Mouse (Mus musculus) ES-Bruce4 (cell line): ENCODE measurements around the gene Lep. TPM values are rescaled to one million over a fixed set of nuclear protein-coding genes. Genes with fewer than 3 reads are reported as not detected.

ENCODE experiments used
- H3K27ac ChIP-seq: 2 replicates; pipeline ENCODE4 v1.5.1; 2012; ENCODE audit warnings: low read length, inconsistent platforms; ENCODE audit not compliant: insufficient read depth
- H3K27me3 ChIP-seq: 2 replicates; pipeline ENCODE4 v1.6.1; 2012; ENCODE audit warnings: mild to moderate bottlenecking, low read length, inconsistent platforms; ENCODE audit not compliant: control insufficient read depth, poor library complexity, insufficient read depth, severe bottlenecking
- H3K36me3 ChIP-seq: 2 replicates; pipeline ENCODE4 v1.6.1; 2012; ENCODE audit warnings: inconsistent platforms, mild to moderate bottlenecking, low read length, moderate library complexity; ENCODE audit not compliant: control insufficient read depth, poor library complexity, insufficient read depth, severe bottlenecking
- H3K4me1 ChIP-seq: one replicate; pipeline ENCODE4 v1.8.1; 2011; ENCODE audit warnings: low read length; ENCODE audit not compliant: control insufficient read depth, insufficient read depth
- H3K4me3 ChIP-seq: 2 replicates; pipeline ENCODE4 v1.5.1; 2011; ENCODE audit warnings: low read depth, mild to moderate bottlenecking, low read length
- H3K9ac ChIP-seq: 2 replicates; pipeline ENCODE4 v1.6.1; 2012; ENCODE audit warnings: low read depth, mild to moderate bottlenecking, inconsistent platforms; ENCODE audit not compliant: poor library complexity, severe bottlenecking
- H3K9me3 ChIP-seq: replicated peaks from 2 replicates; pipeline ENCODE4 v1.6.1; 2012; ENCODE audit warnings: mild to moderate bottlenecking, low read length, inconsistent platforms; ENCODE audit not compliant: control insufficient read depth, poor library complexity, insufficient read depth, severe bottlenecking
- CTCF ChIP-seq: IDR thresholded peaks from one replicate; pipeline ENCODE4 v1.8.1; 2011; ENCODE audit warnings: low read depth, low read length
- EP300 ChIP-seq: IDR thresholded peaks from 2 replicates; pipeline ENCODE4 v1.6.1; 2011; ENCODE audit warnings: low read depth, low read length; ENCODE audit not compliant: insufficient read depth
- POLR2A ChIP-seq: IDR thresholded peaks from one replicate; pipeline ENCODE4 v1.8.1; 2011; ENCODE audit warnings: low read length; ENCODE audit not compliant: insufficient read depth
- polyA plus RNA-seq: library from polyadenylated mRNA; stranded (reverse); fragments of >200 nt; gene quantifications from 2 replicates; pipeline ENCODE4 v1.2.4, GENCODE M21; 2011; ENCODE audit warnings: low read depth; ENCODE audit not compliant: missing spikeins, insufficient read depth, insufficient read length

Gene Lep
- polyA plus RNA-seq, 1 experiment = not detected

DNA sequence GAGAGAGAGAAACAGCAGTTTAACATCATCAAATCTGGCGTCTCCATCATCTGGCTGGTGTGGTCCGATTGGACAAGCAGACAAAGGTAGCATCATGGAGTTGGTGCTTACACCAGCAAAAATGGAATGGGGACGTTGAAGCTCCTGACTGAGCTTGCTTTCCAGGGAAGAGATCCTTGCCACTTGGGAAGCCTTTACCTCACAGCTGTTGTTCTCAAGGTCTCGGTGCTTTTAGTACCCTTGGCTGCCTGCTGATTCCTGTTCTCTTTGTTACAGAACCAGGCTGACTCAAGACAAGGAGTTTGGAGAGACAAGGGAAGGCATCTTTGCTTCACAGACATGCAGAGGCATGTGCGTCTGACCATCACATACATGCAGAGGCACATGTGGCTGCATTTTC is 31.9 kb upstream of the Lep start:
- Histone ChIP-seq H3K4me1 (peaks cover 18% of the 10 kb centered on the region), H3K27ac (peak overlapping the region; percentile 79), H3K4me3 (no peak overlapping the region), H3K36me3 (no peaks in the 10 kb centered on the region), H3K27me3 (no peaks in the 10 kb centered on the region), H3K9ac (no peak overlapping the region), H3K9me3 (no peaks in the 10 kb centered on the region; the same call in 1 of the 2 replicates)
- no peak for TF ChIP-seq POLR2A
- TF ChIP-seq CTCF = no peak
- TF ChIP-seq EP300 = no peak

DNA sequence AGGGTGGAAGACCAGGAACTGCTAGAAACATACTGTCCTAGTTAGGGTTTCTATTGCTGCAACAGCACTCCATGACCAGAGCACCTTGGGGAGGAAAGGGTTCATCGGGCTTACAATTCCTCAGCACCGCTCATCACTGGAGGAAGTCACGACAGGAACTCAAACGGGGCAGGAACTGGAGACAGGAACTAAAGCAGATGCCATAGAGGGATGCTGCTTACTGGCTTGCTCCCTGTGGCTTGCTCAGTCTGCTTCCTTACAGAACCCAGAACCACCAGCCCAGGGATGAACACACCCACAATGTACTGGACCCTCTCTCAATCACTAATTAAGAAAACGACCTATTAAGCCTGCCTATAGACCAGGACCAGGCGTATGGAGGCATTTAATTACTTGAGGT is 30.5 kb upstream of the Lep start:
- H3K4me3 ChIP-seq = no peak overlapping the region
- H3K27ac ChIP-seq = no peak overlapping the region
- TF ChIP-seq EP300 = no peak
- no peaks in the 10 kb centered on the region for H3K36me3 ChIP-seq
- H3K9me3 ChIP-seq = no peaks in the 10 kb centered on the region; the same call in 1 of the 2 replicates
- H3K9ac ChIP-seq = no peak overlapping the region
- no peaks in the 10 kb centered on the region for H3K27me3 ChIP-seq
- H3K4me1 ChIP-seq = peaks cover 15% of the 10 kb centered on the region

DNA sequence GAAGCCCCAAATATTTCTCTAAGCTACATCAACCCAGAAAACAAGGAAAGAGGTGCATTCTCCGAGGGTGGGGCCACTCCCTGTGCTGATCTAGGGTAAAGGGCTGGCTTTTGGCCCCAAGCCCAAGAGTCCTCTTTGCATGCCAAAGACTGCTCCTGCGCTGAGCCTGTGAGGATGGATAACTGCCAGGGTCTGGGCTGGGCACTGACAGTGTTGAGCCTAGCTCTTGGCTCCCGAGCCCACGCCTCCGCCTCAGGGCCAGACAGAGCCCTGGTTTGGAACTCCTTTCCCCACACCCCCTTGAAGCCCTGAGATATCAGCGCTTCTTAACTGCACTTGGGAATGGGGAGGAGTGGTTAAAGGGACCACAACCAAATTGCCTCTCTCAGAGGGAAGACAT is 28.8 kb upstream of the Lep start:
- Histone ChIP-seq H3K36me3 (no peaks in the 10 kb centered on the region), H3K27ac (no peak overlapping the region), H3K4me3 (no peak overlapping the region), H3K27me3 (no peaks in the 10 kb centered on the region), H3K9me3 (no peaks in the 10 kb centered on the region; the same call in 1 of the 2 replicates), H3K4me1 (peaks cover 8% of the 10 kb centered on the region), H3K9ac (no peak overlapping the region)
- TF ChIP-seq CTCF (no peak), EP300 (no peak), POLR2A (no peak)

DNA sequence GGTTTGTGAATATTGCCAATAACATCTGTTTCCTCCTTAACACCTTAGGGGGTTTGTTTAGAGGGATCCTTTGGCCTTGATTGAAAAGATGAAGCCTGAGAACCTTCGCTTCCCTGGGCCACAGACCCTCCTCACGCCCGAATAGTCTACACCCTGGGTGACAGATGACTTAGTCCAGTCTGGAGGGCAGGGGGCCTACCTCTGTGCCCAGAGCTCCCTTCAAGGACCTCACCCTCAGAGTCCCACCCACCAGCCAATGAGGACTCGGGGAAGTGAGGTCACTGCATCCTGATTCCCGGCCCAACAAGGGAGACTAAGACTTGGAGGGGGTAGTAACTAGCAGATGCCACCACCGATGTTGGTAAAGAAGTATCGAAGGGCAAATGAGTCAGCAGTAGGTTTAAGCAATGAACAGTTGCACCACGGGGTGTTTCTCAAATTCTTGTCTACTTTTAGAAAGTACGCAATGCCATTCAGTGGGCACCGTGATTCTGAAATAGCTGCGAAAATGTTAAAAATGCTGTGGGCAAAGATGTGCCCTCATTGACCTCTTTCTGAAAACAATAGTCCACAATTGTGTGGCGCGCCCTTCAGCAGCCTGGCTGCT is 28.2 kb upstream of the Lep start:
- no peak overlapping the region for H3K9ac ChIP-seq
- no peaks in the 10 kb centered on the region for H3K36me3 ChIP-seq
- H3K27ac ChIP-seq = no peak overlapping the region
- peaks cover 8% of the 10 kb centered on the region for H3K4me1 ChIP-seq
- TF ChIP-seq EP300 = no peak
- TF ChIP-seq CTCF = no peak
- no peak for TF ChIP-seq POLR2A
- H3K27me3 ChIP-seq = no peaks in the 10 kb centered on the region
- no peaks in the 10 kb centered on the region; the same call in 1 of the 2 replicates for H3K9me3 ChIP-seq
- no peak overlapping the region for H3K4me3 ChIP-seq

DNA sequence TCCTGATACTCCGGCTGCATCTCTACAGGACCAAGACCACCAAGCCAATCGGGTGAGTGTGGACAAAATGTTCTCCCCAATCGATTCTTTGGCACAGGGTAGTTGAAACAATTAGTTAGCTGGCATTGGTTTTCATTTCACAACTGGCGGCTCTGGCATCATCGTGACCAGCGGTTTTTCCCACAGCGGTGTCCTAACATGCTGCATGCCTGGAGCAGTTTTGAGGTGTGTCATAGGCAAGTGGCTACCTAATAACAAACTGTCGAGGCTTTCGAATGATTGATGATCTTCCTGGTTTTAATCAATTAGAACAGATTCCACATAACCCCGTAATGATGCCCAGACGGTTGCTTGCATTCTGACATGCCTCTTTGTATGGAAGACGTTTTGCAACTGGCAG is 27.6 kb upstream of the Lep start:
- Histone ChIP-seq H3K4me1 (peaks cover 7% of the 10 kb centered on the region), H3K27ac (no peak overlapping the region)
- TF ChIP-seq EP300 (no peak), POLR2A (no peak), CTCF (no peak)

DNA sequence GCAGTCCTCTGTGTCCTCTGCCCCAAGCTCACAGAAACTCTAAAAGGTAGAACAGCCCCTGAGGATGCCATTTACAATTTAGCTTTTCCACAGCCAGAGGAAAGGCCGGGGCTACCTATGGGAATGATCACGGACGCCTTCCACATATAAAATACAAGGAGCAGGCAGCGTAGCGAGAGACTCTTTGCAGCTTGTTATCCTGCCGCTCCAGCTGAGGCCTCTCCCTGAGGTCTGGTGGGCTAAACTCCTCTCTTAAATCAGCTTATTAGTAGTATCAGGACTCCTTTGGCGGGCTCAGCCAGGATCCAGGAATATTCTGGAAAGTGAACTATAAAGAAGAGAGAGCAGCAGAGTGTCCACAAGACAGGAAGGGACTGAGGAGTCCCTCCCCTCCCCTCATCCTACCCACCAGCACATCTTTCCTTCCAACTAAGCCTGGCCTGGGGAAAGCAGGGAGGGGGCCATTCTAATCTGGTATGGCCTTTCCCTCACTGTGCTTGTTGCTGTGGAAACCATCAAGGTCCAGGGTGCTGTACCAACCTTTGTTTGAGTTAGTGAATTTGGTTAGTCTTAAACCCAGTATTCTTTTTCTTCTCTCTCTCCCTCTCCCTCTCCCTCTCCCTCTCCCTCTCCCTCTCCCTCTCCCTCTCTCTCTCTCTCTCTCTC is 25.9 kb upstream of the Lep start:
- Histone ChIP-seq H3K9ac (no peak overlapping the region), H3K36me3 (no peaks in the 10 kb centered on the region), H3K27ac (no peak overlapping the region), H3K4me3 (no peak overlapping the region), H3K4me1 (peaks cover 4% of the 10 kb centered on the region), H3K9me3 (no peaks in the 10 kb centered on the region; the same call in 1 of the 2 replicates), H3K27me3 (no peaks in the 10 kb centered on the region)
- TF ChIP-seq CTCF = no peak
- TF ChIP-seq EP300 = no peak
- TF ChIP-seq POLR2A = no peak

More for the DNA sequence above, 27.6 kb upstream of the Lep start:
- no peak overlapping the region for H3K4me3 ChIP-seq
- no peaks in the 10 kb centered on the region for H3K27me3 ChIP-seq
- H3K9me3 ChIP-seq = no peaks in the 10 kb centered on the region; the same call in 1 of the 2 replicates
- H3K9ac ChIP-seq = no peak overlapping the region
- H3K36me3 ChIP-seq = no peaks in the 10 kb centered on the region
